ENCODE assay signal across 8 mouse cellular contexts in genomic region chr11:76216681-76217389, GRCm38 (mm10). TPM values are rescaled to one million over a fixed set of nuclear protein-coding genes. Genes with fewer than 3 reads are reported as not detected.
DNase-seq lines count a peak whose midpoint lies in the region; ATAC-seq and TF ChIP-seq lines count a peak whose summit lies in the region.

No protein-coding gene starts in this region.

- peak overlapping the region; percentile 34; the same call in 1 of the 2 replicates for H3K27ac ChIP-seq in ES-Bruce4 (ENCODE audit: insufficient read depth, low read length)
- peak overlapping the region; percentile 88 for H3K27ac ChIP-seq in kidney, embryonic 14.5 days (ENCODE audit: low read depth, low read length)
- H3K27ac ChIP-seq in lung, postnatal 0 days (ENCODE audit: low read length) = peak overlapping the region; percentile 96
- H3K27ac ChIP-seq in stomach, embryonic 16.5 days (ENCODE audit: low read length) = peak overlapping the region; percentile 98

- peak; percentile 17; the same call in 1 of the 2 replicates for ATAC-seq in kidney, embryonic 14.5 days (ENCODE audit: low FRiP score, low TSS enrichment)
- ATAC-seq in lung, postnatal 0 days = peak; percentile 81
- peak; percentile 45 for ATAC-seq in stomach, embryonic 16.5 days (ENCODE audit: insufficient read depth, low FRiP score)

- TF ChIP-seq POLR2A in ES-Bruce4 (IDR thresholded peaks at IDR 0.05; ENCODE audit: insufficient read depth, low read length) = no peak

- no peak for TF ChIP-seq CTCF in ES-Bruce4 (IDR thresholded peaks at IDR 0.05; ENCODE audit: low read depth, low read length)
- TF ChIP-seq CTCF in lung, postnatal 0 days (IDR thresholded peaks at IDR 0.05) = no peak

- no peaks in the 10 kb centered on the region for H3K27me3 ChIP-seq in ES-Bruce4 (ENCODE audit: control insufficient read depth, insufficient read depth, low read length, poor library complexity, severe bottlenecking)
- no peaks in the 10 kb centered on the region for H3K27me3 ChIP-seq in kidney, embryonic 14.5 days (ENCODE audit: control insufficient read depth, insufficient read depth, low read length)
- H3K27me3 ChIP-seq in lung, postnatal 0 days (replicated peaks; ENCODE audit: insufficient read depth, low read length) = no peaks in the 10 kb centered on the region
- no peaks in the 10 kb centered on the region for H3K27me3 ChIP-seq in stomach, embryonic 16.5 days (ENCODE audit: control insufficient read depth, insufficient read depth, low read length)

- no peak for TF ChIP-seq EP300 in ES-Bruce4 (IDR thresholded peaks at IDR 0.05; ENCODE audit: insufficient read depth, low read depth, low read length)
- peak; percentile 66 for TF ChIP-seq EP300 in lung, postnatal 0 days (IDR thresholded peaks at IDR 0.05)

- peak overlapping the region; percentile 82 for H3K9ac ChIP-seq in ES-Bruce4 (ENCODE audit: low read depth, poor library complexity, severe bottlenecking)
- H3K9ac ChIP-seq in kidney, embryonic 14.5 days (ENCODE audit: low read depth, low read length) = peak overlapping the region; percentile 95
- H3K9ac ChIP-seq in lung, postnatal 0 days (replicated peaks; ENCODE audit: low read depth) = peak overlapping the region; percentile 77
- H3K9ac ChIP-seq in stomach, embryonic 16.5 days (ENCODE audit: low read length) = peak overlapping the region; percentile 97

- no peaks in the 10 kb centered on the region for H3K9me3 ChIP-seq in ES-Bruce4 (replicated peaks; ENCODE audit: control insufficient read depth, insufficient read depth, low read length, poor library complexity, severe bottlenecking)
- H3K9me3 ChIP-seq in kidney, embryonic 14.5 days (ENCODE audit: control insufficient read depth, low read length) = no peaks in the 10 kb centered on the region
- no peaks in the 10 kb centered on the region for H3K9me3 ChIP-seq in lung, postnatal 0 days (ENCODE audit: low read length)
- H3K9me3 ChIP-seq in stomach, embryonic 16.5 days (replicated peaks; ENCODE audit: control insufficient read depth, low read length) = no peaks in the 10 kb centered on the region

- H3K4me2 ChIP-seq in kidney, embryonic 14.5 days (replicated peaks; ENCODE audit: low read depth, low read length) = peak overlapping the region; percentile 52
- peak overlapping the region; percentile 91 for H3K4me2 ChIP-seq in lung, postnatal 0 days (replicated peaks; ENCODE audit: low read depth, low read length)
- H3K4me2 ChIP-seq in stomach, embryonic 16.5 days (ENCODE audit: low read depth, low read length) = peak overlapping the region; percentile 85

- DNase-seq in frontal cortex, adult 2 months (ENCODE audit: extremely low spot score in 1 of 2, low spot score in 1 of 2) = peak; percentile 26 to 37
- no peak for DNase-seq in frontal cortex, postnatal 36 days (ENCODE audit: low spot score in 2 of 2)
- peak; percentile 72 for DNase-seq in embryo, embryonic 10.5 days (ENCODE audit: low spot score)
- DNase-seq in heart, adult 9 months (ENCODE audit: low spot score in 2 of 2) = peak; percentile 24 to 45
- DNase-seq in lung, postnatal 0 days (ENCODE audit: low spot score) = peak; percentile 94

- peak overlapping the region; percentile 80 for H3K4me3 ChIP-seq in ES-Bruce4 (ENCODE audit: low read depth, low read length)
- peak overlapping the region; percentile 87 for H3K4me3 ChIP-seq in kidney, embryonic 14.5 days (ENCODE audit: low read length)
- H3K4me3 ChIP-seq in lung, postnatal 0 days (ENCODE audit: low read depth, low read length) = peak overlapping the region; percentile 79
- H3K4me3 ChIP-seq in stomach, embryonic 16.5 days (replicated peaks; ENCODE audit: low read length) = peak overlapping the region; percentile 92

- H3K36me3 ChIP-seq in ES-Bruce4 (ENCODE audit: control insufficient read depth, insufficient read depth, low read length, poor library complexity, severe bottlenecking) = peaks cover 35% of the 10 kb centered on the region
- H3K36me3 ChIP-seq in kidney, embryonic 14.5 days (ENCODE audit: control insufficient read depth, insufficient read depth, low read length) = peaks cover 35% of the 10 kb centered on the region
- H3K36me3 ChIP-seq in lung, postnatal 0 days (ENCODE audit: insufficient read depth, low read length) = peaks cover 9% of the 10 kb centered on the region; the same call in 1 of the 2 replicates
- peaks cover 12% of the 10 kb centered on the region; the same call in 1 of the 2 replicates for H3K36me3 ChIP-seq in stomach, embryonic 16.5 days (ENCODE audit: control insufficient read depth, insufficient read depth, low read length)

- H3K4me1 ChIP-seq in ES-Bruce4 (ENCODE audit: control insufficient read depth, insufficient read depth, low read length) = no peaks in the 10 kb centered on the region
- H3K4me1 ChIP-seq in kidney, embryonic 14.5 days (ENCODE audit: control insufficient read depth, insufficient read depth, low read length) = peaks cover 6% of the 10 kb centered on the region; the same call in 1 of the 2 replicates
- H3K4me1 ChIP-seq in lung, postnatal 0 days (ENCODE audit: insufficient read depth, low read depth, low read length) = no peaks in the 10 kb centered on the region
- H3K4me1 ChIP-seq in stomach, embryonic 16.5 days (ENCODE audit: control insufficient read depth, insufficient read depth, low read length) = peaks cover 11% of the 10 kb centered on the region

- WGBS in kidney, embryonic 14.5 days = 3% methylated on average over 33 of the region's 33 CpGs
- WGBS in lung, postnatal 0 days = 2% methylated on average over 33 of the region's 33 CpGs
- 1% methylated on average over 33 of the region's 33 CpGs for WGBS in stomach, embryonic 16.5 days

RNA-seq across cellular contexts. Expression of gene Dbil5, which starts 0.6 kb away (rescaled TPM):
- polyA plus RNA-seq in frontal cortex, adult 2 months (2012; rRNA removed) = 1.4 and 1.5 TPM in 2 replicates
- polyA plus RNA-seq in ES-Bruce4 (2011; ENCODE audit: insufficient read depth, insufficient read length, low read depth, missing spikeins) = not detected in 2 replicates
- 1.2 and 1.6 TPM in 2 replicates for polyA plus RNA-seq in kidney, embryonic 14.5 days (2014; fragmentation: Nextera tagmentation; extraction: Ambion mirVana)
- polyA plus RNA-seq in lung, postnatal 0 days (2015; fragmentation: Nextera tagmentation; extraction: Ambion mirVana) = 0.77 and 0.87 TPM in 2 replicates
- 2.3 and 4.5 TPM in 2 replicates for polyA plus RNA-seq in stomach, embryonic 16.5 days (2015; fragmentation: Nextera tagmentation; extraction: Ambion mirVana)

RNA-seq across cellular contexts. Expression of gene Gemin4, which starts 0.6 kb away (rescaled TPM):
- polyA plus RNA-seq in frontal cortex, adult 2 months (2012; rRNA removed) = 5.3 and 8.0 TPM in 2 replicates
- 31.6 and 32.2 TPM in 2 replicates for polyA plus RNA-seq in ES-Bruce4 (2011; ENCODE audit: insufficient read depth, insufficient read length, low read depth, missing spikeins)
- 18.8 and 43.8 TPM in 2 replicates for polyA plus RNA-seq in kidney, embryonic 14.5 days (2014; fragmentation: Nextera tagmentation; extraction: Ambion mirVana)
- polyA plus RNA-seq in lung, postnatal 0 days (2015; fragmentation: Nextera tagmentation; extraction: Ambion mirVana) = 8.8 and 13.8 TPM in 2 replicates
- 30.1 and 35.2 TPM in 2 replicates for polyA plus RNA-seq in stomach, embryonic 16.5 days (2015; fragmentation: Nextera tagmentation; extraction: Ambion mirVana)

RNA-seq across cellular contexts. Expression of gene Mrm3, which starts 26.7 kb away (rescaled TPM):
- polyA plus RNA-seq in frontal cortex, adult 2 months (2012; rRNA removed) = 14.5 and 16.7 TPM in 2 replicates
- 9.2 and 12.1 TPM in 2 replicates for polyA plus RNA-seq in ES-Bruce4 (2011; ENCODE audit: insufficient read depth, insufficient read length, low read depth, missing spikeins)
- 25.2 and 29.3 TPM in 2 replicates for polyA plus RNA-seq in kidney, embryonic 14.5 days (2014; fragmentation: Nextera tagmentation; extraction: Ambion mirVana)
- 7.7 and 8.0 TPM in 2 replicates for polyA plus RNA-seq in lung, postnatal 0 days (2015; fragmentation: Nextera tagmentation; extraction: Ambion mirVana)
- 22.3 and 24.2 TPM in 2 replicates for polyA plus RNA-seq in stomach, embryonic 16.5 days (2015; fragmentation: Nextera tagmentation; extraction: Ambion mirVana)

RNA-seq across cellular contexts. Expression of gene Glod4, which starts 26.7 kb away (rescaled TPM):
- 48.6 and 53.1 TPM in 2 replicates for polyA plus RNA-seq in frontal cortex, adult 2 months (2012; rRNA removed)
- 163 and 165 TPM in 2 replicates for polyA plus RNA-seq in ES-Bruce4 (2011; ENCODE audit: insufficient read depth, insufficient read length, low read depth, missing spikeins)
- 155 and 160 TPM in 2 replicates for polyA plus RNA-seq in kidney, embryonic 14.5 days (2014; fragmentation: Nextera tagmentation; extraction: Ambion mirVana)
- polyA plus RNA-seq in lung, postnatal 0 days (2015; fragmentation: Nextera tagmentation; extraction: Ambion mirVana) = 85.9 and 99.6 TPM in 2 replicates
- polyA plus RNA-seq in stomach, embryonic 16.5 days (2015; fragmentation: Nextera tagmentation; extraction: Ambion mirVana) = 116 and 126 TPM in 2 replicates

RNA-seq across cellular contexts. Expression of gene Fam57a, which starts 37.4 kb away (rescaled TPM):
- 26.0 and 26.1 TPM in 2 replicates for polyA plus RNA-seq in frontal cortex, adult 2 months (2012; rRNA removed)
- polyA plus RNA-seq in ES-Bruce4 (2011; ENCODE audit: insufficient read depth, insufficient read length, low read depth, missing spikeins) = 7.3 and 9.0 TPM in 2 replicates
- polyA plus RNA-seq in kidney, embryonic 14.5 days (2014; fragmentation: Nextera tagmentation; extraction: Ambion mirVana) = 25.5 and 26.5 TPM in 2 replicates
- polyA plus RNA-seq in lung, postnatal 0 days (2015; fragmentation: Nextera tagmentation; extraction: Ambion mirVana) = 27.0 and 33.8 TPM in 2 replicates
- 173 and 315 TPM in 2 replicates for polyA plus RNA-seq in stomach, embryonic 16.5 days (2015; fragmentation: Nextera tagmentation; extraction: Ambion mirVana)

Comparison
In these comparisons a context has a peak if more than half of its experiments do, and no peak if none do; other contexts are left out.
1. DNase-seq: peak in frontal cortex, adult 2 months (2 of 2), embryo, embryonic 10.5 days (single experiment), heart, adult 9 months (2 of 2) and lung, postnatal 0 days (single experiment); none in frontal cortex, postnatal 36 days (0 of 2).
2. H3K27ac ChIP-seq: peak in every context shown above with its lines; median percentile 98 in stomach, embryonic 16.5 days; 96 in lung, postnatal 0 days; 88 in kidney, embryonic 14.5 days; 34 in ES-Bruce4.
3. ATAC-seq: peak in every context shown above with its lines; median percentile 81 in lung, postnatal 0 days; 45 in stomach, embryonic 16.5 days; 17 in kidney, embryonic 14.5 days.
4. Peak in every context shown above with its lines, with median percentiles within 50 percentile points of each other: H3K4me3 ChIP-seq, H3K9ac ChIP-seq and H3K4me2 ChIP-seq.